Mouse (Mus musculus) bone marrow, adult 2 months (tissue): Measurements from ENCODE around the gene Adam30.

ENCODE experiments used
- CTCF ChIP-seq: fragments of 200-500 bp; IDR thresholded peaks from 2 replicates; pipeline ENCODE4 v1.5.1; 2011; ENCODE audit warnings: low read length, control low read depth; ENCODE audit not compliant: control insufficient read depth, insufficient read depth
- POLR2A ChIP-seq: fragments of 200-500 bp; IDR thresholded peaks from 2 replicates; pipeline ENCODE4 v1.6.1; 2011; ENCODE audit warnings: low read depth, mild to moderate bottlenecking, control low read depth, low read length, borderline replicate concordance; ENCODE audit not compliant: control insufficient read depth

GRCm38 (mm10) chr3:98128716-98129115 lies 31.7 kb upstream of the Adam30 start:
- TF ChIP-seq CTCF (no peak), POLR2A (no peak)
